Mouse (Mus musculus) hematopoietic multipotent progenitor cell, adult 10-12 weeks (in vitro differentiated cells): ENCODE measurements around the gene Cacna2d4. TPM values are rescaled to one million over a fixed set of nuclear protein-coding genes. Genes with fewer than 3 reads are reported as not detected.

ENCODE experiments used
- polyA plus RNA-seq: library from polyadenylated mRNA; stranded (reverse); fragments of >175 nt; gene quantifications from 2 replicates; pipeline ENCODE4 v1.2.3, GENCODE M21; 2012; ENCODE audit warnings: low replicate concordance

Gene Cacna2d4
- polyA plus RNA-seq: 0.89 and 3.3 TPM in 2 replicates

GRCm38 (mm10) chr6:119236241-119236640 lies at the start of gene Cacna2d4:
TSS of gene Cacna2d4 (plus strand) at chr6:119236526.

GRCm38 (mm10) chr6:119196382-119197305 lies 39.7 kb upstream of the Cacna2d4 start, which contains the start of gene Cacna1c:
TSS of gene Cacna1c (minus strand) at chr6:119196418.

GRCm38 (mm10) chr6:119330506-119330905 lies 94.2 kb downstream of the Cacna2d4 start, which contains the start of gene Lrtm2:
TSS of gene Lrtm2 (minus strand) at chr6:119330766.

Other genes starting within 250 kb of the Cacna2d4 start
- gene Dcp1b, start 61.3 kb upstream of the Cacna2d4 start, polyA plus RNA-seq: 25.3 and 28.5 TPM in 2 replicates
- 0.03 and 0.09 TPM in 2 replicates for gene Cacna1c, start 40.1 kb upstream of the Cacna2d4 start, polyA plus RNA-seq
- gene Lrtm2, start 94.2 kb downstream of the Cacna2d4 start, polyA plus RNA-seq: 0.29 TPM in 2 replicates
- 13.6 and 30.2 TPM in 2 replicates for gene Adipor2, start 181.2 kb downstream of the Cacna2d4 start, polyA plus RNA-seq
- 77.1 and 88.8 TPM in 2 replicates for gene Fbxl14, start 243.1 kb downstream of the Cacna2d4 start, polyA plus RNA-seq